Mouse (Mus musculus): ENCODE data around the gene Zfp185. TPM values are rescaled to one million over a fixed set of nuclear protein-coding genes. Genes with fewer than 3 reads are reported as not detected.
A peak's percentile ranks its signal among the peaks of the same experiment; 100 is the strongest.

Gene Zfp185
- 3.9 and 4.2 TPM in 2 replicates for polyA plus RNA-seq (2016; fragmentation: Nextera tagmentation; extraction: Ambion mirVana)

DNA sequence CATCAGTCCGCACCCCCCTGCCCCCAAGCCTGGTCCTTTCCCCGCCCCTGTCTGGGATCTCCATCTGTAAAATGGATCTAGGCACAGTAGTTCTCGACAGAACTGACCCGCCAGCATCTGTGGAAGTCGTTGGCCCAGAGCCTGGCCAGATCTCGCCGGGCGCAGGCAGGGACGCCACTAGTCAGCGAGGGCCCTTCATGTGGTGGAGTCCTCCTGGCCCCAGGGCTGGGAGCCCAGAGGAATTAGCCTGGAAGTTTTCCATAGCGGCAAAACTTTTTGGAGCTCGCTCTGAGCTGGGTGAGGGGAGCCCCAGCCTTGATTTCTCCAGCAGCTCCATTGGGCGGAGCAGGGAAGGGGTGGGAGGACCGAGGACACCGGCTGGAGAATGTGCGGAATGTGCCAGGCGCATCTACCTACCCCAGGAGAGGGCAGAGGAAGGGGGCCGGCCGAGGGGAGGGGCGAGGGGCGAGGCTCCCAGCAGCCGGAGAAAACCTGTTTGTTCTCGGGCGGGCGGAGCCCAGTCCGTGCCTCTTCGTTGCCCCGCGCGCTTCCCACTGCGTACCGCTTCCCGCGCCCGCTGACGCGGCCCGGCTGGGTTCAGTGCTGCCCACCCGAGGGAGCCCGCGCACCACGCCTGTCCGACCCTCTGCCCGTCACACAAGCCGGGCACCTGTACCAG is at the start of gene Zfp185:
Gene Zfp185, plus strand, starts transcription at position 499 of the 679 bp plus-strand sequence.
- Histone ChIP-seq H3K27me3 (ENCODE audit: poor library complexity, severe bottlenecking) (peaks cover 70% of the 10 kb centered on the region), H3K9me3 (no peaks in the 10 kb centered on the region), H3K27ac (peak within 1 kb of the TSS; percentile 76), H3K4me1 (peaks cover 5% of the 10 kb centered on the region; the same call in 1 of the 2 replicates), H3K36me3 (replicated peaks) (no peaks in the 10 kb centered on the region), H3K4me3 (peak within 1 kb of the TSS; percentile 54)
- WGBS, result 27% methylated on average over 41 of the region's 45 CpGs
- peak; percentile 61 for DNase-seq (ENCODE audit: extremely low spot score, low spot score)

- Histone ChIP-seq H3K4me1 (no peaks in the 10 kb centered on the region), H3K36me3 (replicated peaks) (peaks cover 92% of the 10 kb centered on the region), H3K27me3 (ENCODE audit: poor library complexity, severe bottlenecking) (no peaks in the 10 kb centered on the region), H3K4me3 (no peak overlapping the region), H3K27ac (no peak overlapping the region), H3K9me3 (no peaks in the 10 kb centered on the region)
- WGBS, result 73% methylated on average over 4 of the region's 4 CpGs
- no peak for DNase-seq (ENCODE audit: extremely low spot score, low spot score)
Observed at GRCm38 (mm10) chrX:72953464-72953863, 33.7 kb upstream of the Zfp185 start.

- Histone ChIP-seq H3K4me3 (no peak overlapping the region), H3K27ac (no peak overlapping the region), H3K36me3 (replicated peaks) (peaks cover 78% of the 10 kb centered on the region), H3K27me3 (ENCODE audit: poor library complexity, severe bottlenecking) (no peaks in the 10 kb centered on the region), H3K9me3 (no peaks in the 10 kb centered on the region), H3K4me1 (no peaks in the 10 kb centered on the region)
- DNase-seq (ENCODE audit: extremely low spot score, low spot score), result no peak
- WGBS, result 88% methylated on average over 4 of the region's 4 CpGs
Observed at GRCm38 (mm10) chrX:72956486-72956885, 30.7 kb upstream of the Zfp185 start.

- H3K4me3 ChIP-seq, result no peak overlapping the region
- H3K4me1 ChIP-seq, result no peaks in the 10 kb centered on the region
- WGBS, result 80% methylated on average over 4 of the region's 4 CpGs
- DNase-seq (ENCODE audit: extremely low spot score, low spot score), result no peak
- H3K27ac ChIP-seq, result no peak overlapping the region
- no peaks in the 10 kb centered on the region for H3K27me3 ChIP-seq (ENCODE audit: poor library complexity, severe bottlenecking)
- H3K36me3 ChIP-seq (replicated peaks), result peaks cover 60% of the 10 kb centered on the region
- H3K9me3 ChIP-seq, result no peaks in the 10 kb centered on the region
Observed at GRCm38 (mm10) chrX:72960431-72960830, 26.7 kb upstream of the Zfp185 start.

GRCm38 (mm10) chrX:72961511-72961910 is 25.6 kb upstream of the Zfp185 start:
- H3K27me3 ChIP-seq (ENCODE audit: poor library complexity, severe bottlenecking), result no peaks in the 10 kb centered on the region
- DNase-seq (ENCODE audit: extremely low spot score, low spot score), result no peak
- H3K4me3 ChIP-seq, result no peak overlapping the region
- WGBS, result 82% methylated on average over 3 of the region's 3 CpGs
- H3K36me3 ChIP-seq (replicated peaks), result peaks cover 49% of the 10 kb centered on the region
- no peaks in the 10 kb centered on the region for H3K4me1 ChIP-seq
- H3K9me3 ChIP-seq, result no peaks in the 10 kb centered on the region
- no peak overlapping the region for H3K27ac ChIP-seq

DNA sequence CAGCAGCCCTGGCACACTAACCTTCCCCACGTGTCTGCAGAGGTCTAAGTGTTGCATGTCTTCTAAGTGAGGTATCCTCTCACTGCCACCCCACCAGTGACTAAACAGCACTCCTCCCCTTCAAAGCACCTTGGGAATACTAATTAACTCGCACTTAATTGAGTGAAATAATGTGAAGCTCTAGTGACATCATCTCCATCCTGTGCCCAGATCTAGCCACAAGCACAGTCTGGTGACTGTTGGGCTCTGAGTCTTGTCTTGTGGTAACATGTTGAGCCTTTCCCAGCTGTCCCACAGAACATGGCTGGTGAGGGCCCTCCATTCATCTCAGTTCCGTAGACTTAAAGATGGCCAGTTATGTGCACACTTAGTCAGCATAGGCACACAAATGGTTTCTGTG is 24.4 kb upstream of the Zfp185 start:
- DNase-seq (ENCODE audit: extremely low spot score, low spot score), result no peak
- WGBS, result 83% methylated on average over 3 of the region's 3 CpGs
- no peaks in the 10 kb centered on the region for H3K4me1 ChIP-seq
- no peaks in the 10 kb centered on the region for H3K9me3 ChIP-seq
- H3K27ac ChIP-seq, result no peak overlapping the region
- H3K36me3 ChIP-seq (replicated peaks), result peaks cover 37% of the 10 kb centered on the region
- no peak overlapping the region for H3K4me3 ChIP-seq
- no peaks in the 10 kb centered on the region for H3K27me3 ChIP-seq (ENCODE audit: poor library complexity, severe bottlenecking)

- H3K4me1 ChIP-seq, result peaks cover 5% of the 10 kb centered on the region; the same call in 1 of the 2 replicates
- no peaks in the 10 kb centered on the region for H3K9me3 ChIP-seq
- peaks cover 48% of the 10 kb centered on the region for H3K27me3 ChIP-seq (ENCODE audit: poor library complexity, severe bottlenecking)
- DNase-seq (ENCODE audit: extremely low spot score, low spot score), result no peak
- H3K27ac ChIP-seq, result no peak overlapping the region
- 67% methylated on average over 6 of the region's 6 CpGs for WGBS
- H3K36me3 ChIP-seq (replicated peaks), result no peaks in the 10 kb centered on the region
- no peak overlapping the region for H3K4me3 ChIP-seq
Observed at GRCm38 (mm10) chrX:72982831-72983230, 4.3 kb upstream of the Zfp185 start.

DNA sequence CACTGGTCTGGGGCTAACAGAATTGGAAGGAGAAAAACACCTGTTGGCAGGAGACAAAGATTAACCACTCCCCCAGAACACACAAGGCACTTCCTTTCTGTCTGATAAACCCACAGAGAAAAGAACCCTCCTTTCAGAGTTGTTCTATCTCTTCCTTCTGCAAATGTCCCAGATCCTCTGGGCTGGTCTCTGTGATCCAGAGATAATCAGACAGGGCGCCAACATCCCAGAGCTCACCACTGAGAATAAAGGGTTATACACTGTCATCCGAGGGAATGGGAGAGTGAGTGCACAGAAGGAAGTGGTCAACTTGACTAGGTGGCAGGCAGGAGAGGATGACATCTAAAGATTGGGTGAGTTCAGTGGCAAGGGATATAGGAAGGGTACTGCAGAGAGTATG is 1.5 kb upstream of the Zfp185 start:
- no peak for DNase-seq (ENCODE audit: extremely low spot score, low spot score)
- no peak overlapping the region for H3K4me3 ChIP-seq
- H3K9me3 ChIP-seq, result no peaks in the 10 kb centered on the region
- H3K4me1 ChIP-seq, result peaks cover 5% of the 10 kb centered on the region; the same call in 1 of the 2 replicates
- no peaks in the 10 kb centered on the region for H3K36me3 ChIP-seq (replicated peaks)
- no peak overlapping the region for H3K27ac ChIP-seq
- WGBS, result 83% methylated on average over 2 of the region's 2 CpGs
- peaks cover 70% of the 10 kb centered on the region for H3K27me3 ChIP-seq (ENCODE audit: poor library complexity, severe bottlenecking)

- no peaks in the 10 kb centered on the region for H3K9me3 ChIP-seq
- peaks cover 5% of the 10 kb centered on the region; the same call in 1 of the 2 replicates for H3K4me1 ChIP-seq
- peaks cover 65% of the 10 kb centered on the region for H3K27me3 ChIP-seq (ENCODE audit: poor library complexity, severe bottlenecking)
- peak overlapping the region; percentile 76 for H3K27ac ChIP-seq
- H3K36me3 ChIP-seq (replicated peaks), result no peaks in the 10 kb centered on the region
- H3K4me3 ChIP-seq, result peak overlapping the region; percentile 54
- no peak for DNase-seq (ENCODE audit: extremely low spot score, low spot score)
- 28% methylated on average over 14 of the region's 14 CpGs for WGBS
Observed at GRCm38 (mm10) chrX:72987520-72987905, 374 bp downstream of the Zfp185 start.

DNA sequence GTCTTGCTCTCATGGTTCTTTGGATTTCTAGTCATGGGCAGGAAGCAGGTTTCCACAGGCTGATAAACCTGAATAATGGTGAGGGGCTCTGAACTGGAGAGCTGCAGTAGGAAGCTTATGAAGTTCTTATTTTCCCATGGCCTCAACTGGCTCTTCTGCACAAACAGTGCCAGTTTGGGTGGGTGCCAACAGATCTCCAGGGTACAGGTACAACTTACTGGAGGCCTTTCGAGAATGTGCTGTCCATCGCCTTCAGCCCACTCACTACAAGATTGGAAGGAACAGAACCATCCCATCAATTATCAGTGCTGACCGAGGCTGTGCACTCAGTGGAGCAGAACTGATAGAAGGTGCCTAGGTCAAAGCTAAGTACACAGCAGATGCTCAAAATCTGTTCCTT is 1.3 kb downstream of the Zfp185 start:
- no peak overlapping the region for H3K27ac ChIP-seq
- WGBS, result 89% methylated on average over 3 of the region's 3 CpGs
- peaks cover 58% of the 10 kb centered on the region for H3K27me3 ChIP-seq (ENCODE audit: poor library complexity, severe bottlenecking)
- H3K4me1 ChIP-seq, result peaks cover 5% of the 10 kb centered on the region; the same call in 1 of the 2 replicates
- H3K36me3 ChIP-seq (replicated peaks), result no peaks in the 10 kb centered on the region
- no peaks in the 10 kb centered on the region for H3K9me3 ChIP-seq
- DNase-seq (ENCODE audit: extremely low spot score, low spot score), result no peak
- no peak overlapping the region for H3K4me3 ChIP-seq

DNA sequence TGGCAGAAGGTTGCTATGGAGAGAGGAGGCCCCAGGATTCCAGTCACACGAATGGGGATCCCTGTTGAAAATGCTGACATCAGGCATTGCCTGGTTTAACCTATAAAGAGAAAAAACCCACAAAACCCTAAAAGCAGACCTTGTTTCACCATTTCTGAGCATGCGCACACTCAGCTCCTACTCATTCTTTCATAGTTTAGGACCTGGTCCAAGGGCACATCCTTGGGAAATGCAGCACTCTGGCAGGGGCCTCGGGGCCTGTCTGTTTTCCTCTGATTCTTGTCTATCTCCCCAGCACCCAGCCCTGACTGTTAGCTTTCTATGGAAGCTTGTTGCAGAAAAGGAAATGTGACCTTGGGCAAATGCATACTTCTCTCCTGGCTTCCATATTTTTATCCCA is 3.4 kb downstream of the Zfp185 start:
- Histone ChIP-seq H3K36me3 (replicated peaks) (no peaks in the 10 kb centered on the region), H3K4me1 (peaks cover 5% of the 10 kb centered on the region; the same call in 1 of the 2 replicates), H3K4me3 (no peak overlapping the region), H3K9me3 (no peaks in the 10 kb centered on the region), H3K27me3 (ENCODE audit: poor library complexity, severe bottlenecking) (peaks cover 44% of the 10 kb centered on the region), H3K27ac (no peak overlapping the region)
- WGBS, result 78% methylated on average over 3 of the region's 3 CpGs
- DNase-seq (ENCODE audit: extremely low spot score, low spot score), result no peak

GRCm38 (mm10) chrX:72992291-72992919 is 5.3 kb downstream of the Zfp185 start:
- 65% methylated on average over 5 of the region's 5 CpGs for WGBS
- Histone ChIP-seq H3K27me3 (ENCODE audit: poor library complexity, severe bottlenecking) (peaks cover 30% of the 10 kb centered on the region), H3K36me3 (replicated peaks) (no peaks in the 10 kb centered on the region), H3K4me3 (no peak overlapping the region), H3K4me1 (no peaks in the 10 kb centered on the region), H3K27ac (no peak overlapping the region), H3K9me3 (no peaks in the 10 kb centered on the region)
- DNase-seq (ENCODE audit: extremely low spot score, low spot score), result peak; percentile 14

DNA sequence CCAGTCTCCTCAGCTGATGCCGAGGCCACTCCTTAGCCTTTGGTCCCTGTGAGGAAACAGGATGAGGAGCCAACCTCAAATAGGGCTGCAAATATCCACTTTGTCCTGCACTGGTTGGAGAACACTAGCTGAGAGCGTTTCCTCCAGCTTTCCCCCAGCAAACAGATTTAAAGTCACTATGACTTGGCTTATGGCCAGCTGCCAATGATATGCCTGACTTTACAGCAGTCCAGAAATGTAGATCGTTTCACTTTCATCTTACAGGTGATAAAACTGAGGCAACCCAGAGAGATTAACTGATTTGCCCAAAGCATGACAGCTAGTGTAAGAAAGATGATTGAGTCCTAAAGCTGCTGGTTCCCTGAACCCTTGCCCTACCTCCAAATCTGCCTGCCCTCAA is 8.4 kb downstream of the Zfp185 start:
- no peak overlapping the region for H3K27ac ChIP-seq
- no peaks in the 10 kb centered on the region for H3K36me3 ChIP-seq (replicated peaks)
- WGBS, result 93% methylated on average over 3 of the region's 3 CpGs
- no peaks in the 10 kb centered on the region for H3K9me3 ChIP-seq
- no peak overlapping the region for H3K4me3 ChIP-seq
- DNase-seq (ENCODE audit: extremely low spot score, low spot score), result no peak
- H3K27me3 ChIP-seq (ENCODE audit: poor library complexity, severe bottlenecking), result peaks cover 12% of the 10 kb centered on the region; the same call in 1 of the 2 replicates
- no peaks in the 10 kb centered on the region for H3K4me1 ChIP-seq

Data from forebrain, embryonic 10.5 days (tissue).